Mouse (Mus musculus): ENCODE results near the gene Arl11. TPM values are rescaled to one million over a fixed set of nuclear protein-coding genes. Genes with fewer than 3 reads are reported as not detected.

The Arl11 gene
- polyA plus RNA-seq, 1 experiment from 2014 or later = 0.78 TPM

- no peaks in the 10 kb centered on the region for H3K4me1 ChIP-seq (replicated peaks)
- ATAC-seq = no peak
Measured at GRCm38 (mm10) chr14:61339381-61339780, 29.8 kb downstream of the Arl11 start.

DNA sequence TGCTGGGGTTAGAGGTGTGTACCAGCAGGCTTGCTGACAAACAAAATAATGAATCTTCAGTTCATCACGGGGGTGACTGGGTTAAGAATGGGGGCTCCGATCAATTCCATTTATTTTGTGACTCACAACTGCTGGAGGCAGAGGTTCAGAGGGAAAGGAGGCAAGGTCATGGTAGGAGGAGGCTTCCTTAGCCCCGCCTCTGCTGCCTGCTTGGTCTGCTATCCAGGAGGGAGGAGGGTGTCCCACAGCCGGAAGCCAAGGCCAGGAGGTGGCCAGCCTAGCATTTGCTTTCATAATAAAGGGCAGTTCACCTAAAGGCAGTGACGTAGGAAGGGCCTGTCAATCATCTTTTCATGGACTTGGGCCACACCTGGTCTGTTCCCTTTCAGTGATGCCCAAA lies 35.0 kb downstream of the Arl11 start:
- 70% methylated on average over 5 of the region's 5 CpGs for WGBS
- no peak for ATAC-seq

More at GRCm38 (mm10) chr14:61339381-61339780, 29.8 kb downstream of the Arl11 start:
- WGBS = 78% methylated on average over 4 of the region's 4 CpGs
- Histone ChIP-seq H3K9me3 (no peaks in the 10 kb centered on the region), H3K27me3 (replicated peaks) (no peaks in the 10 kb centered on the region), H3K4me2 (replicated peaks) (no peak overlapping the region), H3K4me3 (replicated peaks) (no peak overlapping the region), H3K27ac (no peak overlapping the region), H3K36me3 (no peaks in the 10 kb centered on the region), H3K9ac (no peak overlapping the region)

DNA sequence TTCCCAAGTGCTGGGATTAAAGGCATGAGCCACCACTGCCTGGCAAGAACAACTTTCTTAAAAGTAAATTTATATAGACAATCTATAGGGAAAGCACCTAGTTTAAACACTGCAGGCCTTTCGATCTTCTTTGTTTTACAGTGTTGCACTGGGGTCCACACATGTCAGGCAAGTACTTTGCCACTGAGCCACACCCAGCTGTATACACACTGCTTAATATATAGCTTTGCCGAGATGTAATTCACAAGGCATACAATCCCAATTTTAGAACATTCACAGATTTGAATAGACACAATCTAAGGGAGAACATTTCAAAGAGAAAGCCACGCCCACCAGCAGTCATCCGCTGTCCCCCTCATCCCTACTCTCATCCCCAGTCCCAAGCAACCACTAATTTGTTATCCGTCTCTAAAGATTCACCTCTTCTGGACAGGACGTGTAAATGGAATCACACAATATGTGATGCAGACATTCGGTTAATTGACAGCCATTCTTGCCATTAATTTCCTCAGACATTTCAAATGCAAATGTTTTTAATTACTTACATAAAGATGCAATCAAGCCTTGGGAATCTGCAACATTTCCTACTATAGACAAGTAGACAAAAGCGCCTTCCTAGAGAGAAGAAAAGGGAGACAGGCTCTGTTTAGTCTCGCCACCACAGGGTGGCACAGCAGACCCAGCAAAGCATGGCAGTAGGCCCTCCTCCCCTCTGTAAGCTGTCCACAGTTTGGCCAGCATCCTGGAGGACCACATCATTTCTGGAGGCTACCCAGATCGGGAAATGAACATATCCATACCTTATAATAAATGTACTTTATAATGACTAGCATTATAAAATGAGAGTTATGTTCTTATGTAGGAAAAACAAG lies 37.5 kb downstream of the Arl11 start:
- no peaks in the 10 kb centered on the region for H3K27me3 ChIP-seq (replicated peaks)
- 85% methylated on average over 10 of the region's 10 CpGs for WGBS
- H3K4me2 ChIP-seq (replicated peaks) = no peak overlapping the region
- H3K9me3 ChIP-seq = no peaks in the 10 kb centered on the region
- H3K36me3 ChIP-seq = no peaks in the 10 kb centered on the region
- H3K9ac ChIP-seq = no peak overlapping the region
- no peak for ATAC-seq
- H3K27ac ChIP-seq = no peak overlapping the region
- no peaks in the 10 kb centered on the region for H3K4me1 ChIP-seq (replicated peaks)
- H3K4me3 ChIP-seq (replicated peaks) = no peak overlapping the region

More for the DNA sequence above, 35.0 kb downstream of the Arl11 start:
- Histone ChIP-seq H3K4me3 (replicated peaks) (no peak overlapping the region), H3K27me3 (replicated peaks) (no peaks in the 10 kb centered on the region), H3K27ac (no peak overlapping the region), H3K9ac (no peak overlapping the region), H3K4me1 (replicated peaks) (no peaks in the 10 kb centered on the region), H3K9me3 (no peaks in the 10 kb centered on the region), H3K4me2 (replicated peaks) (no peak overlapping the region), H3K36me3 (no peaks in the 10 kb centered on the region)

- WGBS = 92% methylated on average over 4 of the region's 4 CpGs
- ATAC-seq = no peak
- no peaks in the 10 kb centered on the region for H3K27me3 ChIP-seq (replicated peaks)
- no peak overlapping the region for H3K4me2 ChIP-seq (replicated peaks)
- H3K9me3 ChIP-seq = no peaks in the 10 kb centered on the region
- H3K27ac ChIP-seq = no peak overlapping the region
- no peak overlapping the region for H3K9ac ChIP-seq
- H3K4me3 ChIP-seq (replicated peaks) = no peak overlapping the region
- no peaks in the 10 kb centered on the region for H3K36me3 ChIP-seq
- H3K4me1 ChIP-seq (replicated peaks) = no peaks in the 10 kb centered on the region
Measured at GRCm38 (mm10) chr14:61349876-61350275, 40.3 kb downstream of the Arl11 start.

GRCm38 (mm10) chr14:61350808-61351207 lies 41.3 kb downstream of the Arl11 start:
- no peak overlapping the region for H3K9ac ChIP-seq
- ATAC-seq = no peak
- H3K27me3 ChIP-seq (replicated peaks) = no peaks in the 10 kb centered on the region
- no peaks in the 10 kb centered on the region for H3K4me1 ChIP-seq (replicated peaks)
- WGBS = 51% methylated on average over 6 of the region's 6 CpGs
- H3K9me3 ChIP-seq = no peaks in the 10 kb centered on the region
- no peak overlapping the region for H3K4me2 ChIP-seq (replicated peaks)
- H3K27ac ChIP-seq = no peak overlapping the region
- no peak overlapping the region for H3K4me3 ChIP-seq (replicated peaks)
- no peaks in the 10 kb centered on the region for H3K36me3 ChIP-seq

GRCm38 (mm10) chr14:61354251-61355235 lies 45.0 kb downstream of the Arl11 start:
- H3K27ac ChIP-seq = no peak overlapping the region
- WGBS = 64% methylated on average over 10 of the region's 10 CpGs
- no peak for ATAC-seq

GRCm38 (mm10) chr14:61360131-61360980 lies 50.8 kb downstream of the Arl11 start, which contains the start of gene Ebpl:
Gene Ebpl, minus strand, starts transcription at chr14:61360439.
- 2% methylated on average over 40 of the region's 40 CpGs for WGBS
- H3K9me3 ChIP-seq = no peaks in the 10 kb centered on the region
- peak within 1 kb of the TSS; percentile 67 for H3K4me2 ChIP-seq (replicated peaks)
- H3K36me3 ChIP-seq = no peaks in the 10 kb centered on the region
- ATAC-seq = peak; percentile 97
- no peaks in the 10 kb centered on the region for H3K27me3 ChIP-seq (replicated peaks)
- H3K9ac ChIP-seq = peak within 1 kb of the TSS; percentile 80
- H3K4me1 ChIP-seq (replicated peaks) = peaks cover 5% of the 10 kb centered on the region
- peak within 1 kb of the TSS; percentile 70 for H3K4me3 ChIP-seq (replicated peaks)
- H3K27ac ChIP-seq = peak within 1 kb of the TSS; percentile 86

More at GRCm38 (mm10) chr14:61354251-61355235, 45.0 kb downstream of the Arl11 start:
- Histone ChIP-seq H3K9ac (no peak overlapping the region), H3K4me2 (replicated peaks) (no peak overlapping the region), H3K36me3 (no peaks in the 10 kb centered on the region), H3K27me3 (replicated peaks) (no peaks in the 10 kb centered on the region), H3K4me1 (replicated peaks) (no peaks in the 10 kb centered on the region), H3K9me3 (no peaks in the 10 kb centered on the region), H3K4me3 (replicated peaks) (no peak overlapping the region)

DNA sequence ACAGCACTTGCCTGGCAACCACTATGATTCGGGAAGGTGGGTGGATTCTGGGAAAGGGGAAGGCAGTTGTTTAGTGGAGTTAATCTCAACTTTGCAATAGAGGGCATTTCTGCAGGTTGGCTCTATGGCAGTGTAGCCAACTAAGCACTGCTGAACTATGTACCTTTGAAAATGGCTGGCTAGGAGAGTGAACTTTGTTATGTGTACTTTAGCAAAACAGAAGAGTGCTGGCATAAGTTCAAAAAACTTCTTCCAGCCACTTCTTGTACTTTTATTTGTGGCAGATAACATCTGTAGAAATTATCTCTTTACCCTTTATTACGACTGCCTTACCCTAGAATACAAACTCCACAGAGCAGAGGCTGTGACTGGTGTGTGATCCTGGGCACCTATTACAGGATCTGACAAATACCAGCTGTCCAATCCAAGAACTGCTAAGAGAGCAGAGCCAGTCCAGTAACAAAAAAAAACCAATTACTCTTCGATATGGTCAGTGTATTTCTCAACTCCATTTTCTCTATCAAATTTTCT lies 51.5 kb downstream of the Arl11 start:
- Histone ChIP-seq H3K27me3 (replicated peaks) (no peaks in the 10 kb centered on the region), H3K4me3 (replicated peaks) (peak overlapping the region; percentile 70; the same call in 1 of the 2 replicates), H3K9ac (no peak overlapping the region), H3K4me1 (replicated peaks) (peaks cover 5% of the 10 kb centered on the region), H3K9me3 (no peaks in the 10 kb centered on the region), H3K27ac (peak overlapping the region; percentile 86), H3K4me2 (replicated peaks) (peak overlapping the region; percentile 67), H3K36me3 (no peaks in the 10 kb centered on the region)
- ATAC-seq = peak; percentile 52
- 38% methylated on average over 3 of the region's 3 CpGs for WGBS

Other genes with a start within 250 kb of the Arl11 start
- 2.0 and 2.3 TPM in 2 replicates for gene Sacs, start 171.3 kb upstream of the Arl11 start, polyA plus RNA-seq (2015; fragmentation: Nextera tagmentation; extraction: Ambion mirVana)
- 0.78 and 0.79 TPM in 2 replicates for gene Sgcg, start 51.3 kb upstream of the Arl11 start, polyA plus RNA-seq (2015; fragmentation: Nextera tagmentation; extraction: Ambion mirVana)
- gene Ebpl, start 50.7 kb downstream of the Arl11 start, polyA plus RNA-seq (2015; fragmentation: Nextera tagmentation; extraction: Ambion mirVana) = 7.5 and 8.8 TPM in 2 replicates
- 40.2 and 47.1 TPM in 2 replicates for gene Kpna3, start 130.1 kb downstream of the Arl11 start, polyA plus RNA-seq (2015; fragmentation: Nextera tagmentation; extraction: Ambion mirVana)
- gene Spryd7, start 247.1 kb downstream of the Arl11 start, polyA plus RNA-seq (2015; fragmentation: Nextera tagmentation; extraction: Ambion mirVana) = 24.0 and 25.5 TPM in 2 replicates